Mouse (Mus musculus): ENCODE results near the gene Focad. TPM values are rescaled to one million over a fixed set of nuclear protein-coding genes. Genes with fewer than 3 reads are reported as not detected.

Focad gene
- total RNA-seq, 2 experiments from 2014 or later, result 59.6 to 68.2 TPM

GRCm38 (mm10) chr4:88448976-88449375 is 354.5 kb downstream of the Focad start:
- no peak for DNase-seq (ENCODE audit: low spot score in 2 of 2)

- DNase-seq (ENCODE audit: low spot score in 2 of 2), result no peak
Observed at GRCm38 (mm10) chr4:88450087-88450765, 355.8 kb downstream of the Focad start.

GRCm38 (mm10) chr4:88458093-88458492 is 363.7 kb downstream of the Focad start:
- no peak for DNase-seq (ENCODE audit: low spot score in 2 of 2)

- DNase-seq (ENCODE audit: low spot score in 2 of 2), result no peak
Observed at GRCm38 (mm10) chr4:88458673-88459072, 364.2 kb downstream of the Focad start.

Small RNAs within 50 kb of the gene (microRNA-seq; reads per million reads assigned to microRNA genes)
- 51.4 to 71.0 reads per million in 2 experiments for gene Mir491

Other genes with a start within 250 kb of the Focad start
- gene Mllt3, start 61.3 kb upstream of the Focad start, total RNA-seq (2021), result 10 to 100 TPM; 46.7 to 49.5 TPM

Measured in layer of hippocampus, postnatal 10 days (tissue).